Mouse (Mus musculus) midbrain, embryonic 14.5 days (tissue): ENCODE results near the gene Fkbp5. TPM values are rescaled to one million over a fixed set of nuclear protein-coding genes. Genes with fewer than 3 reads are reported as not detected.
"Not testable (repeated sequence)": the region's sequence is repeated elsewhere in the genome, so short reads cannot be mapped to it uniquely, and the experiment has no call there.

Source experiments
- ATAC-seq: fragments of 200-750 bp; cut with Nextera tagmentation; 2 replicates; pipeline ENCODE4 v1.8.0; 2017; ENCODE audit warnings: moderate number of reproducible peaks, moderate library complexity; ENCODE audit not compliant: low FRiP score, low TSS enrichment
- DNase-seq: peaks from one replicate; pipeline ENCODE4 v3.0.0-alpha.2; 2015
- H3K27ac ChIP-seq: fragments of 300-500 bp; sonication (generic); replicated peaks from 2 replicates; pipeline ENCODE4 v1.5.1; 2014; ENCODE audit warnings: mild to moderate bottlenecking, low read depth, low read length, moderate library complexity
- H3K27me3 ChIP-seq: fragments of 300-500 bp; sonication (generic); 2 replicates; pipeline ENCODE4 v1.6.1; 2014; ENCODE audit warnings: low read length, control low read depth, mixed read lengths; ENCODE audit not compliant: control insufficient read depth, insufficient read depth
- H3K36me3 ChIP-seq: fragments of 300-500 bp; sonication (generic); 2 replicates; pipeline ENCODE4 v1.6.1; 2014; ENCODE audit warnings: low read length, control low read depth; ENCODE audit not compliant: control insufficient read depth, insufficient read depth
- H3K4me1 ChIP-seq: fragments of 300-500 bp; sonication (generic); 2 replicates; pipeline ENCODE4 v1.6.1; 2014; ENCODE audit warnings: mild to moderate bottlenecking, antibody characterized with exemption, low read length, control low read depth; ENCODE audit not compliant: control insufficient read depth, insufficient read depth
- H3K4me2 ChIP-seq: fragments of 300-500 bp; sonication (generic); 2 replicates; pipeline ENCODE4 v1.6.1; 2014; ENCODE audit warnings: mild to moderate bottlenecking, low read length, moderate library complexity
- H3K4me3 ChIP-seq: fragments of 300-500 bp; sonication (generic); replicated peaks from 2 replicates; pipeline ENCODE4 v1.5.1; 2014; ENCODE audit warnings: low read depth, low read length
- H3K9ac ChIP-seq: fragments of 300-500 bp; sonication (generic); replicated peaks from 2 replicates; pipeline ENCODE4 v1.6.1; 2014; ENCODE audit warnings: mild to moderate bottlenecking, low read length, moderate library complexity
- H3K9me3 ChIP-seq: fragments of 300-500 bp; sonication (generic); 2 replicates; pipeline ENCODE4 v1.6.1; 2016; ENCODE audit warnings: low read length, control low read depth, mixed read lengths; ENCODE audit not compliant: control insufficient read depth
- WGBS: fragments of 180-500 bp; shearing (Covaris S2); extraction: QIAGEN DNeasy Blood & Tissue Kit; methylation state at CpG from one replicate; pipeline ENCODE4 v1.1.7; 2014; 5-methylcytosine and 5-hydroxymethylcytosine counted together
- polyA plus RNA-seq: library from polyadenylated mRNA; unstranded; fragments of >200 nt; fragmentation: Nextera tagmentation; extraction: Ambion mirVana; gene quantifications from 2 replicates; pipeline ENCODE4 v1.2.1, GENCODE M21; 2014

The Fkbp5 gene
- polyA plus RNA-seq, 1 experiment from 2014 or later: 11.6 TPM

DNA sequence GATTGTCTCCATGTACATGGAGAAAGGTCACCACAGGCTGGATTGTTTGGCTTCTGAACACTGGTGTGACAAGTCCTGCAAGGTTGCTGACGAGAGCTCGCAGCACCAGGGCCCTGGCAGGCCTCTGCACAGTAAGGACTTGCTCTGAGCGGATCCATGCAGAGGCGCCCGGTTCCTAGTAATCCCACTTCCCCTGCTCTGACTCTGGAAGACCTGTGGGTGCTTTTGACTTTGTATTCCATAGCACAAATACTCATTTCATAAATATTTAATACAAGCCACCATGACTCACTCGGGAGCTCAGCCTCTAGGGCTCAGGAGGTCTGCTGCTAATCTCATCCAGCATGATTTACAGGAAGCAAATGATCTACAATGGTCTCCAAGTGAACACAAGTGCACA is 97.7 kb downstream of the Fkbp5 start:
- H3K9me3 ChIP-seq: no peaks in the 10 kb centered on the region
- H3K36me3 ChIP-seq: peaks cover 16% of the 10 kb centered on the region
- H3K27me3 ChIP-seq: no peaks in the 10 kb centered on the region
- H3K4me2 ChIP-seq: no peak overlapping the region
- no peaks in the 10 kb centered on the region for H3K4me1 ChIP-seq
- 78% methylated on average over 6 of the region's 6 CpGs for WGBS
- no peak for ATAC-seq
- no peak overlapping the region for H3K9ac ChIP-seq
- no peak overlapping the region for H3K4me3 ChIP-seq
- no peak overlapping the region for H3K27ac ChIP-seq
- no peak for DNase-seq

DNA sequence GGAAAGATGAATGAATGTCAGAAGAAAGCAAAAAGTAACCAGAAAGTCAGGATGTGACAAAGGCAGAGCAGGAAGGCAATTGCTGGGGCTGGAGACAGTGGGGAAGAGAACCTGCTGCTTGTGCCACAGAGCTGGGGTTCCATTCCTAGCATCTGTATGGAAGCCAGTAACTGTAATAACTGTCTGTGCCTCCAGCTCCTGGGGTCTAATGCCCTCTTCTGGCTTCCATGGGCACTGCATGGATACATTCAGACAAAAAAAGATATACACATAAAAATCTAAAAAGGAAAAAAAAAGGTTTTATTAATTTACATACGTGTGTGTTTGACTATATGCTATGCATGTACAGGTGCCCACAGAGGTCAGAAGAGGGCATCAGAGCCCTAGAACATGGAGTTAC is 98.4 kb downstream of the Fkbp5 start:
- DNase-seq (peak; percentile 22), ATAC-seq (no peak)
- H3K9ac ChIP-seq: no peak overlapping the region
- no peak overlapping the region for H3K4me2 ChIP-seq
- no peaks in the 10 kb centered on the region for H3K27me3 ChIP-seq
- H3K4me1 ChIP-seq: no peaks in the 10 kb centered on the region
- H3K9me3 ChIP-seq: no peaks in the 10 kb centered on the region
- H3K36me3 ChIP-seq: peaks cover 18% of the 10 kb centered on the region
- no peak overlapping the region for H3K4me3 ChIP-seq
- WGBS: 85% methylated on average over 1 of the region's 1 CpGs
- no peak overlapping the region for H3K27ac ChIP-seq

DNA sequence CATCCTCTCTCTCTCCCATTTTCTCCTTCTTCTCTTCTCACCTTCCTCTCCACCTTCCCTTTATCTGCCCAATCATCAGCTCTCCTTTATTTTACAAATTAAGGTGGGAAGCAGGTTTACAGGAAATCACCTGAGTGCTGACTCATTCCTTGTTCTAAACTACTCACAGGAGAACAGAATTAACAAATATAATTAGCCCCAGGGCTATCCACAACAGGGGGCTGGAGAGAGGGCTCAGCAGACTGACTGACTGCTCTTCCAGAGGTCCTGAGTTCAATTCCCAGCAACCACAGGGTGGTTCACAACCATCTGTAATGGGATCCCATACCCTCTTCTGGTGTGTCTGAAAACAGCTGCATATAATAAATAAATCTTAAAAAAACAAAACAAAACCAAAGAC is 98.8 kb downstream of the Fkbp5 start:
- H3K4me1 ChIP-seq, H3K9ac ChIP-seq, H3K4me3 ChIP-seq, H3K9me3 ChIP-seq, H3K27ac ChIP-seq, H3K4me2 ChIP-seq, ATAC-seq, H3K27me3 ChIP-seq, DNase-seq: not testable (repeated sequence)
- peaks cover 18% of the 10 kb centered on the region for H3K36me3 ChIP-seq

DNA sequence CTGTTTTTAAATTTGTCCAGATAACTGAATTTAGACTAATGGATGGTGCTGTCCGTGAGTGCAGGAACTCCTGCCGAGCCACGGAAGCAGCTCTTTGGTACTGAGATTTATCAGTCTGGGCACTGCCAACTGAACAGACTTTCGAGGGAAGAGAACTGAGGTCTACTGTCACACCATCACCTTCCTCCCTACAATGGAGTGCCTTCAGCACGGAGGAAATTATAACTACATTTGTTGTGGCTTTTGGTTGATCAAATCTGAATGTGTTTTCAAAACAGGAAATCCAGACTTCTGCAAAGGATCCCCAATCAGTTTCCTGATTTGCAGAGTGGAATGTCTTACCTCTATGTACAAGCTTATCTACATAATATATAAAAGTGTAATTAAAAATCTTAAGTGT is 99.6 kb downstream of the Fkbp5 start:
- no peaks in the 10 kb centered on the region for H3K4me1 ChIP-seq
- ATAC-seq (no peak), DNase-seq (no peak)
- no peaks in the 10 kb centered on the region for H3K9me3 ChIP-seq
- H3K36me3 ChIP-seq: peaks cover 21% of the 10 kb centered on the region
- no peaks in the 10 kb centered on the region for H3K27me3 ChIP-seq
- no peak overlapping the region for H3K27ac ChIP-seq
- no peak overlapping the region for H3K4me3 ChIP-seq
- H3K4me2 ChIP-seq: no peak overlapping the region
- H3K9ac ChIP-seq: no peak overlapping the region
- WGBS: 93% methylated on average over 5 of the region's 5 CpGs

DNA sequence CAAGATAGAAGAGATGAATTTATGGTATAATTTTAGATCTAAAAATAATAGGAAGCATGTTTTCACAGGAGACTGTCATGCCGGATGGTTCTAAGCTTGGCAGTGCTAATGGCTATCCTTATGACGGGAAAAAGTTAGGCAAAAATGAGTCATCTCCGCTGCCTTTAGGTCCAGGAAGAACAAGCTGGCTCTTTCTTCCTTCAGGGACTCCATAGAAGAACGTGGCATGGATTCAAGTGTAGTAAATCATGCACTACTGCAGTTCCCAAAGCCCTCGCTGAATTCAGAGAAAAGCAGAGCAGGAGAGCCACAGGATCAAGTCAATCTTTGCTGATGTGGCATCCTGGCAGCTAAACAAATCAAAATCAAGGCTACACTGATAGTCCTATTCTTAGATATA is 102.1 kb downstream of the Fkbp5 start:
- WGBS: 93% methylated on average over 5 of the region's 5 CpGs
- Histone ChIP-seq H3K27ac (no peak overlapping the region), H3K9me3 (no peaks in the 10 kb centered on the region), H3K4me1 (no peaks in the 10 kb centered on the region), H3K9ac (no peak overlapping the region), H3K36me3 (peaks cover 31% of the 10 kb centered on the region), H3K4me3 (no peak overlapping the region), H3K4me2 (no peak overlapping the region), H3K27me3 (no peaks in the 10 kb centered on the region)
- no peak for ATAC-seq
- no peak for DNase-seq

DNA sequence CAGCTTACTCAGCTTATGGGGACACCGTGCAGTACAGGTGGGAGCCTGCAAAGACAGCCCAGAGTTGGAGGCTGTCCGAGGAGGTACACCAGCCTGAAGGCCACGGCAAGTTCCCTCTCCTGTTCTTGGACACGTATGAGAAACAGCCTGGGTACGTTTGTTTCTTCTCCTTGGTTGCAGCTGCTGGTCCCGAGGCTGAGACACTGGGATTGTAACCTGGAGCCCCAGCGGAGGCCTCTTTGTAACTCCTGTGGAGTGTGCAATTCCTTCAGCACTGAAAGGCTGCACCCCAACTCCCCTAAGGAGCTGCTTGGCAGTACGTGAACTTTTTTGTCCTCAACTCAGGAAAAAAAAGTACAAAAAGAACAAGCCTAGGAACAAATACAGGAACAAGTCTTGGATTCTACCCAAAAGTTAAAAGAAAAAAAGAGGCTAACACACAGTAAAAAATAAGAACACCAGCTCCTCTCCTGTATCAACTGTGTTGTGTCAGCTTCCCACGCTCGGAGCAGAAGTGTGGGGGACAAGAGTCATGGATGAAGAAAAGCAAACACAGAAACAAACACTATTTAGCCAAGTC is 105.9 kb downstream of the Fkbp5 start:
- Histone ChIP-seq H3K9me3 (no peaks in the 10 kb centered on the region), H3K4me2 (no peak overlapping the region), H3K27ac (no peak overlapping the region), H3K36me3 (peaks cover 31% of the 10 kb centered on the region), H3K27me3 (no peaks in the 10 kb centered on the region), H3K4me3 (no peak overlapping the region), H3K9ac (no peak overlapping the region), H3K4me1 (no peaks in the 10 kb centered on the region)
- 87% methylated on average over 10 of the region's 10 CpGs for WGBS
- ATAC-seq (no peak), DNase-seq (no peak)

DNA sequence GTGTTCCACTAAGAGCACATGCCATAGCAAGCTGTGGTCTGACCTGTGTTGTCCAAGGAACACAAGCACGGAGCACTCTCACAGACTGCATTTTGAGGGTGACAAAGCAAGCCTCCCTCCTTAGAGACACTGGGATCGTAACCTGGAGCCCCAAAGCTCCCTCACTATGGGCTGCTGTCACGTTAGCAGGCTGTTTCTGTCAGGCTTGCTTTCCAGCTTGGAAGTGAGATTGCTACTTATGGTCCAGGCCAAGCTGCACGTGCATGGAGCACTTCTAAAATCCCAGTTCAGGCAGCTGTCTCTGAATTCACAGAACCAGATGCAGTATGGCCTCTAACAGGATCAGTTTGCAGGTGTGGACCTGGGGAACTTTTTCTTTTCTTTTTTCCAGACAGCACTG is 106.6 kb downstream of the Fkbp5 start:
- Histone ChIP-seq H3K9me3 (no peaks in the 10 kb centered on the region), H3K9ac (no peak overlapping the region), H3K27me3 (no peaks in the 10 kb centered on the region), H3K4me3 (no peak overlapping the region), H3K4me1 (no peaks in the 10 kb centered on the region), H3K4me2 (no peak overlapping the region), H3K27ac (no peak overlapping the region), H3K36me3 (peaks cover 35% of the 10 kb centered on the region)
- no peak for DNase-seq
- no peak for ATAC-seq
- WGBS: 90% methylated on average over 4 of the region's 4 CpGs

DNA sequence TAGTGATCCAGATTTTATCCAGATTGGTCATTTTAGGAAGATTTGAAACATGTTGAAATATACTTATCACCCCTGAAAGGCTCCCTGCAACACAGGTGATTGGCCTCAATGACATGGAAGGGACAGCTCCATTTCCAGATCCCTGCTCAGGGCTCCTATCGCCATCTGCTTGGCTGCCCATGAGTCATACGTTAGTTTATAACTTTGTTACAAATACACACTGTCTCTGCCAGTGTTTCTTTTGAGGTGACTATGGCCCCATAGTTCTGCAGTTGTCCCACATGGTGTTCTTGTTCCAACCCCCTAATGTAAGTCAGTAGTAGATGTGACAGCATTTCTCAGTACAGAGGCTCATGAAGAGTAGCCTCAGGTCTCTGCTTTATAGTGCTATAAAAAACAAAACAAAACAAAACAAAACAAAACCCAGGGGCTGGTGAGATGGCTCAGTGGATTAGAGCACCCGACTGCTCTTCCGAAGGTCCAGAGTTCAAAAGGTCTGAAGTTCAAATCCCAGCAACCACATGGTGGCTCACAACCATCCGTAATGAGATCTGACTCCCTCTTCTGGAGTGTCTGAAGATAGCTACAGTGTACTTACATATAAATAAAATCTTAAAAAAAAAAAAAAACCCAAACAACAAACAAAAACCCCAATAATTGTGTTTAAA is 108.9 kb downstream of the Fkbp5 start:
- H3K4me1 ChIP-seq: no peaks in the 10 kb centered on the region
- ATAC-seq: no peak
- H3K9ac ChIP-seq: no peak overlapping the region
- H3K9me3 ChIP-seq: no peaks in the 10 kb centered on the region
- no peak overlapping the region for H3K4me2 ChIP-seq
- H3K27ac ChIP-seq: no peak overlapping the region
- no peak overlapping the region for H3K4me3 ChIP-seq
- peaks cover 28% of the 10 kb centered on the region for H3K36me3 ChIP-seq
- DNase-seq: no peak
- 84% methylated on average over 5 of the region's 5 CpGs for WGBS
- no peaks in the 10 kb centered on the region for H3K27me3 ChIP-seq
